Mouse (Mus musculus) adipocyte (in vitro differentiated cells): Measurements from ENCODE around the gene Plekhn1.

ENCODE experiments used
- DNase-seq: peaks from one replicate; pipeline ENCODE4 v3.0.0-alpha.2; 2016; ENCODE audit warnings: low spot score

Gene Plekhn1

DNA sequence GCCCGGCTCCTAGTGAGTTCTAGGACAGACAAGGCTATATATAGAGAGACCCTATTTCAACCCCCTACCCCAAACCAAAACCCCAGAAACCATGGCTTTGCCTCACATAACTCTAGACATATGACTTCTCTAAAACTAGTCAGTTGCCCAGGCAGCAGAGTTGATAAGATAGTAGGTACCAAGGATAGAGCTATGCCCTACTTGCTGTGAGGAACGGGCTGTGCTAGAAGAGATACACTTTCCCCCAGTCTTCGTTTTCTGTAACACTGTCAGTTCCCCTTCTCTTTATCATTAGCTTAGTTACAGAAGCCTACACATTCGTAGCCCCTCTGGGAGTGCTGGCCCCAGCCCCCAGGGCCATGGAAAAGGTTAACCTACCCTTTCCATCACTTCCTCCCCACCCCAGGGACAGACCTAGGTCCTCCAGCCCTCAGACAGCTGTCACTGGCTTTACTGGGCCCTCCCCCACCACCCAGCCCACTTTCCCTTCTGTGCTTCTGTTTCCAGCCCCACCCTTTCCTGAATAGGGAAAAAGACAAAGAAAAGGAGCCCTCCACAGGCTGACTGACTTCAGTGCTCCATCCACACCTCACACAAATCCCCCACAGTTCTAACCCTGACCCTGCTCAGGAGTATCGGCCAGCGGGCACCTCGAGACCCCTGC lies 50.2 kb downstream of the Plekhn1 start:
- DNase-seq, result no peak

DNA sequence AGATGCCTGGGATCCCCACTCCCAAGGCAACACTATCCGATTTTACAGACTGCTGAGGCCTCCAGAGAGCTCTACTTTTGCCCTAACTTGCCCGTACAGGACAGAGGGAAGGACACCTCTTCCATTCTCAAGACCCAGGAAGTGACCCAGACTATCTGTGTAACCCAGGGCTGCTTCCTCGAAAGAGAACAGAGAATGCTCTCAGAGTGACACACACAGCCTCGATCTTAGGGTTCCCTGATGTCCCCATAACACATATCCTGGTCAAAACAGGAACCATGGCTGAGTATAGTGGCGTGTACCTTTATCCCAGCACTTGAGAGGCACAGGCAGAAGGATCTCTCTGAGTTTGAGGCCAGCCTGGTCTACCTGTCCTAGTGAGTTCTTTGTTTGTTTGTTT lies 50.9 kb downstream of the Plekhn1 start:
- no peak for DNase-seq

DNA sequence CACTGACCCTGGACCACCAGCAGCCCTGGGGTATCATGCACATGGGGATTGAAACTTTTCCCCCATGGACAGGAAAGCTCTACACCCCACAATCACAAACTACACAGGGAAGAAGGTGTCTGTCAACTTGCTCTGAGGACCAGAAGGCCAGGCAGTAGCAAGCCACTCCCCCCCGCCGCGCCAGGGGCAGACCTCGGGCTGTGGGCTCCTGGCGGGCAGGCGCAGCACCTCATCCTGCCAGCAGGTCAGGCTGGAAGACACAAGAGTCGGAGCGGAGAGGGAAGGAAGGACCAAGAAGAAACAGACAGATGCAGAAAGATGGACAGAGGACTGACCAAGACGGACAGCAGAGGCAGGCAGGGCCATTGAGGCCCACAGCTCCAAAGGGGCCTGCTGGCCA lies 57.0 kb downstream of the Plekhn1 start:
- no peak for DNase-seq

DNA sequence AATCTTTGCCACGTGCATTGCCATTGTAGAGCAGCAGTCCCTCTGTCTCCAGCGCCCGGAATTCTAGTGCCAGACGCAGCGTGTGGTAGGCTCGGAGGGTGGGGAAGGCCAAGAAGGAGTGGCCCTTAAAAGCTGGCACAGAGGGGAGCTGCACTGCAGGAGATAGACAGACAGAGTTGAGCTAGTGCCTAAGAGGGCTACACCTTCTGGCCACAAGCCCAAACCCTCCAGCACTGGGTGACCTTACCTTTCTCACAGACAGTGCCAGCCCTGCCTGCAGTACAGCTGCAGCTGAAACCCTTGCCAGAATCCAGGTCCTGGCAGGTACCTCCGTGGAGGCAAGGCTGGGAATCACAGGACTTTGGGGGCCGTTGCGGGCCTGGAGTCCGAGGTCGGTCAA lies 62.8 kb downstream of the Plekhn1 start:
- DNase-seq, result no peak
